Mouse (Mus musculus) kidney, adult 2 months (tissue): Measurements from ENCODE around the gene Nudt13.

Experiments used
- CTCF ChIP-seq: fragments of 200-500 bp; conservative IDR thresholded peaks from 2 replicates; pipeline ENCODE4 v1.5.1; 2011; ENCODE audit warnings: low read depth, mild to moderate bottlenecking, control low read depth, low read length, moderate library complexity, mixed read lengths; ENCODE audit not compliant: insufficient read depth, insufficient read length
- POLR2A ChIP-seq: fragments of 200-500 bp; IDR thresholded peaks from one replicate; pipeline ENCODE4 v1.6.1; 2011; ENCODE audit warnings: low read depth, low read length, control low read depth

DNA sequence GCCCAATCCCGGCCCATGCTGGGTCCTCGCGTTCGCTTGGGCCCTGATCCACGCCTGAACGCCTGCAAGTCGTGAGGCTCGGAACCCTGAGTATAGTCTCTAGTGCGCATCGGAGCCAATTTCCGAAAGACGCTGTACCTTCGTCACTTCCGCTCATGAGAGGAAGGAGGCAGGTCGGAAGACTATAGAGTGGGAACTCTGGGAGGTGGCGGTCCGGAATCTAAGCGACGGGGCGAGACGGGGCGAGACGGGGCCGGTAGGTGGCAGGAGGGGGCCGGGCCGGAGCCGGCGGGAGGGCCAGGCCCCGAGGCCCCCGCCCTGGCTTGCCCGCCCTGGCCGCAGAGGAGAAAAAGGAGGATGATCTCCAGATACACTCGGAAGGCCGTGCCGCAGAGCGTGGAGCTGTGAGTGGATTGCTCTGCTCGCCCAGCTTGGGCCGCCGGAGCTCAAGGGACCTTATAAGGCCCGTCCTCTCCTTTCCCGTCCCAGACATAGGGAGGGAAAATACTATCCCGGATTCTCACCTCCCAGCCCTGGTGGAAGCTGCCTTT is 53.6 kb downstream of the Nudt13 start, which contains the start of the genes Ecd and Fam149b:
- TF ChIP-seq POLR2A (peak; percentile 32), CTCF (peak; percentile 31; the same call in 1 of the 2 replicates)
